Mouse (Mus musculus) liver, embryonic 12.5 days (tissue): ENCODE results near the gene Ppp1r26. TPM values are rescaled to one million over a fixed set of nuclear protein-coding genes. Genes with fewer than 3 reads are reported as not detected.

Source experiments
- ATAC-seq: fragments of 200-750 bp; cut with Nextera tagmentation; 2 replicates; pipeline ENCODE4 v1.8.0; 2017; ENCODE audit warnings: moderate number of reproducible peaks, mild to moderate bottlenecking, moderate library complexity
- H3K27ac ChIP-seq: fragments of 300-500 bp; sonication (generic); 2 replicates; pipeline ENCODE4 v1.5.1; 2016; ENCODE audit warnings: mild to moderate bottlenecking
- H3K27me3 ChIP-seq: fragments of 300-500 bp; sonication (generic); replicated peaks from 2 replicates; pipeline ENCODE4 v1.6.1; 2016; ENCODE audit warnings: mild to moderate bottlenecking, moderate library complexity
- H3K36me3 ChIP-seq: fragments of 300-500 bp; sonication (generic); 2 replicates; pipeline ENCODE4 v1.6.1; 2016; ENCODE audit warnings: mild to moderate bottlenecking, moderate library complexity
- H3K4me1 ChIP-seq: fragments of 300-500 bp; sonication (generic); 2 replicates; pipeline ENCODE4 v1.6.1; 2016
- H3K4me2 ChIP-seq: fragments of 300-500 bp; sonication (generic); 2 replicates; pipeline ENCODE4 v1.6.1; 2016; ENCODE audit warnings: mild to moderate bottlenecking, moderate library complexity
- H3K4me3 ChIP-seq: fragments of 300-500 bp; sonication (generic); 2 replicates; pipeline ENCODE4 v1.5.1; 2016; ENCODE audit warnings: mild to moderate bottlenecking, moderate library complexity
- H3K9ac ChIP-seq: fragments of 300-500 bp; sonication (generic); 2 replicates; pipeline ENCODE4 v1.6.1; 2016; ENCODE audit warnings: mild to moderate bottlenecking, moderate library complexity
- H3K9me3 ChIP-seq: fragments of 300-500 bp; sonication (generic); replicated peaks from 2 replicates; pipeline ENCODE4 v1.6.1; 2016; ENCODE audit warnings: mild to moderate bottlenecking, moderate library complexity
- WGBS: fragments of 180-500 bp; shearing (Covaris S2); methylation state at CpG from one replicate; pipeline ENCODE4 v1.1.7; 2016; ENCODE audit not compliant: insufficient replicate concordance; 5-methylcytosine and 5-hydroxymethylcytosine counted together
- polyA plus RNA-seq: library from polyadenylated mRNA; unstranded; fragments of >200 nt; fragmentation: Nextera tagmentation; extraction: Ambion mirVana; gene quantifications from 2 replicates; pipeline ENCODE4 v1.2.1, GENCODE M21; 2016

Ppp1r26 gene
- polyA plus RNA-seq = 0.37 and 0.42 TPM in 2 replicates

GRCm38 (mm10) chr2:28446515-28447314, at the start of gene Ppp1r26:
TSS of gene Ppp1r26 (plus strand) at chr2:28446800.
- Histone ChIP-seq H3K4me2 (peak within 1 kb of the TSS; percentile 72), H3K9ac (peak within 1 kb of the TSS; percentile 56), H3K4me3 (peak within 1 kb of the TSS; percentile 56), H3K9me3 (no peaks in the 10 kb centered on the region), H3K27me3 (peaks cover 66% of the 10 kb centered on the region), H3K36me3 (no peaks in the 10 kb centered on the region), H3K4me1 (0 out of 2 replicates have a peak, but pooled peaks cover 5% of the 10 kb centered on the region), H3K27ac (no peak within 1 kb of the TSS)
- ATAC-seq = no peak
- 2% methylated on average over 91 of the region's 118 CpGs for WGBS

GRCm38 (mm10) chr2:28396928-28397327, 49.7 kb upstream of the Ppp1r26 start:
- ATAC-seq = no peak
- H3K9ac ChIP-seq = no peak overlapping the region
- H3K36me3 ChIP-seq = no peaks in the 10 kb centered on the region
- H3K4me1 ChIP-seq = no peaks in the 10 kb centered on the region; the same call in 1 of the 2 replicates
- no peak overlapping the region for H3K27ac ChIP-seq
- no peak overlapping the region for H3K4me2 ChIP-seq
- 33% methylated on average over 2 of the region's 2 CpGs for WGBS
- no peak overlapping the region for H3K4me3 ChIP-seq
- peaks cover 14% of the 10 kb centered on the region; the same call in 1 of the 2 replicates for H3K27me3 ChIP-seq
- no peaks in the 10 kb centered on the region for H3K9me3 ChIP-seq

GRCm38 (mm10) chr2:28397417-28398119, 49.0 kb upstream of the Ppp1r26 start:
- 46% methylated on average over 4 of the region's 4 CpGs for WGBS
- H3K36me3 ChIP-seq = no peaks in the 10 kb centered on the region

GRCm38 (mm10) chr2:28401647-28402046, 45.0 kb upstream of the Ppp1r26 start:
- Histone ChIP-seq H3K4me2 (no peak overlapping the region), H3K9me3 (no peaks in the 10 kb centered on the region), H3K4me1 (no peaks in the 10 kb centered on the region; the same call in 1 of the 2 replicates), H3K36me3 (no peaks in the 10 kb centered on the region), H3K27me3 (peaks cover 26% of the 10 kb centered on the region), H3K9ac (no peak overlapping the region), H3K4me3 (no peak overlapping the region), H3K27ac (no peak overlapping the region)
- no peak for ATAC-seq
- 22% methylated on average over 11 of the region's 11 CpGs for WGBS

More at GRCm38 (mm10) chr2:28397417-28398119, 49.0 kb upstream of the Ppp1r26 start:
- no peak overlapping the region for H3K4me3 ChIP-seq
- peaks cover 20% of the 10 kb centered on the region for H3K27me3 ChIP-seq
- ATAC-seq = no peak
- no peaks in the 10 kb centered on the region; the same call in 1 of the 2 replicates for H3K4me1 ChIP-seq
- H3K9me3 ChIP-seq = no peaks in the 10 kb centered on the region
- H3K27ac ChIP-seq = no peak overlapping the region
- H3K9ac ChIP-seq = no peak overlapping the region
- no peak overlapping the region for H3K4me2 ChIP-seq

DNA sequence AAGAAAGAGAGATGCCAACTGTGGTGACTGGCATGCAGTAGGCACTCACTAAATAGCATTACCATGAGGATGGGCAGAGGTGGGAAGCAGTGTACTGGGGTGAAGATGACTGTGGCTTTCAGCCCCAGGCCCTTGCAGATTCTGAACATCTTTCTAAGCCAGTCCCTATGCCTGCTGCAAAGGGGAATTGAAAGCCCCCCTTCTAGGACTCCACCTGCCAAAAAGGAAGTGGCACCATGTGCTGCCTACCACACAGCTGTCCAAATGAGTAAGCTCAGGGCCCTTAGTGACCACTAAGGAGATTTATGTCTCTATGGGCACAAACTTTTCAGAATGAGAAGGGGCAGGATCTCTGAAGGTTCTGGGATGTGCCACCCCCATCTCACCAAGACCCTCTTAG, 44.5 kb upstream of the Ppp1r26 start:
- H3K36me3 ChIP-seq = no peaks in the 10 kb centered on the region
- no peak overlapping the region for H3K27ac ChIP-seq
- no peak overlapping the region for H3K4me3 ChIP-seq
- peaks cover 26% of the 10 kb centered on the region for H3K27me3 ChIP-seq
- no peak overlapping the region for H3K4me2 ChIP-seq
- H3K9ac ChIP-seq = no peak overlapping the region
- no peaks in the 10 kb centered on the region for H3K9me3 ChIP-seq
- ATAC-seq = no peak
- no peaks in the 10 kb centered on the region; the same call in 1 of the 2 replicates for H3K4me1 ChIP-seq

DNA sequence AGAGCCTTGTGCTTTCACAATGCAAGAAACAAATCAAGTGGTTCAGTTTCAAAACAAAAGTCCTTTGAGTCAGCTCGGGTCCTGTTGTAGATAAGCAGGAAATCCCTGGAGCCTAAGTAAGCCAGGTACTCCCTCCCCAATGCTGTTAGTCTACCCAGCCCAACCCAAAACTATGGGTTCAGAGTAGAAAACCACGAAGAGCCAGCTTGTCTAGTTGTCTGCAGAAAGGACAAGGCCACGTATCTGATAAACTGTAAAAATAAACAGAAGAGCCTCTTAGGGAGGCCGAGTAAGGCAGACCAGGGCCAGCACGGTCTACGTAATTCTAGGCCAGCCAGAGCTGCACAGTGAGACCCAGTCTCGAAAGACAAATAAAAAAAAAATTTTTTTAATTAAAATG, 38.8 kb upstream of the Ppp1r26 start:
- H3K4me1 ChIP-seq = no peaks in the 10 kb centered on the region
- H3K36me3 ChIP-seq = no peaks in the 10 kb centered on the region
- no peaks in the 10 kb centered on the region for H3K9me3 ChIP-seq
- H3K9ac ChIP-seq = no peak overlapping the region
- no peak for ATAC-seq
- H3K27me3 ChIP-seq = 0 out of 2 replicates have a peak, but pooled peaks cover 4% of the 10 kb centered on the region
- WGBS = 40% methylated on average over 7 of the region's 7 CpGs
- no peak overlapping the region for H3K4me2 ChIP-seq
- H3K27ac ChIP-seq = no peak overlapping the region
- H3K4me3 ChIP-seq = no peak overlapping the region

GRCm38 (mm10) chr2:28409144-28409543, 37.5 kb upstream of the Ppp1r26 start:
- no peak overlapping the region for H3K4me2 ChIP-seq
- WGBS = 68% methylated on average over 4 of the region's 4 CpGs

DNA sequence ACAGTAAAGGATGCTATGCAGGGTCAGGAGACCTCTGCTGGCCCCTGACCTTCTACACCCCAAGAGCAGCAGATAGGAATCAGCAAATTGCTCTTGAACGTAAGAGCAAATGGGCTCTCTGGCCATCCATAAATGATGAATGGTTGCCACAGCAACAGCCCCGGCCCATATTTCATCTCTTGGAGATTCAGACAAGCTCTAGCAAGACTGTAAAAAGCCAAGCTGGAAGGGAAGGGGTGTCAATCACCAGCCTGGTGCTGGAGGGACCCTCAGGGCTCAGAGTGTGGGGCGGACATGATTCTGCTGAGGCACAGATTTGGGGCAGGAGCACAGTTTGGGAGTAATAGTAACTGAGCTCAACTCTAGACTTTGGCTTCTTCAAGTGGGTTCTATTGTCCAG, 37.0 kb upstream of the Ppp1r26 start:
- no peak overlapping the region for H3K4me3 ChIP-seq
- H3K27ac ChIP-seq = no peak overlapping the region
- ATAC-seq = no peak
- 60% methylated on average over 3 of the region's 3 CpGs for WGBS
- no peak overlapping the region for H3K4me2 ChIP-seq
- H3K9ac ChIP-seq = no peak overlapping the region
- no peaks in the 10 kb centered on the region for H3K9me3 ChIP-seq
- no peaks in the 10 kb centered on the region for H3K36me3 ChIP-seq
- no peaks in the 10 kb centered on the region for H3K4me1 ChIP-seq
- no peaks in the 10 kb centered on the region for H3K27me3 ChIP-seq

More at GRCm38 (mm10) chr2:28409144-28409543, 37.5 kb upstream of the Ppp1r26 start:
- Histone ChIP-seq H3K9ac (no peak overlapping the region), H3K4me1 (no peaks in the 10 kb centered on the region), H3K4me3 (no peak overlapping the region), H3K27ac (no peak overlapping the region), H3K9me3 (no peaks in the 10 kb centered on the region), H3K27me3 (no peaks in the 10 kb centered on the region), H3K36me3 (no peaks in the 10 kb centered on the region)
- no peak for ATAC-seq

- WGBS = 57% methylated on average over 6 of the region's 6 CpGs
- H3K27me3 ChIP-seq = no peaks in the 10 kb centered on the region
- H3K4me3 ChIP-seq = no peak overlapping the region
- no peak overlapping the region for H3K4me2 ChIP-seq
- no peaks in the 10 kb centered on the region for H3K36me3 ChIP-seq
- H3K9ac ChIP-seq = no peak overlapping the region
- H3K27ac ChIP-seq = no peak overlapping the region
- no peaks in the 10 kb centered on the region for H3K9me3 ChIP-seq
- no peak for ATAC-seq
- no peaks in the 10 kb centered on the region for H3K4me1 ChIP-seq
Observed at GRCm38 (mm10) chr2:28412936-28413335, 33.7 kb upstream of the Ppp1r26 start.

GRCm38 (mm10) chr2:28414116-28414756, 32.4 kb upstream of the Ppp1r26 start:
- WGBS = 67% methylated on average over 5 of the region's 5 CpGs
- H3K36me3 ChIP-seq = no peaks in the 10 kb centered on the region
- no peak overlapping the region for H3K4me2 ChIP-seq
- H3K27me3 ChIP-seq = no peaks in the 10 kb centered on the region; the same call in 1 of the 2 replicates
- H3K4me1 ChIP-seq = no peaks in the 10 kb centered on the region
- H3K4me3 ChIP-seq = no peak overlapping the region
- no peak overlapping the region for H3K27ac ChIP-seq
- H3K9me3 ChIP-seq = no peaks in the 10 kb centered on the region
- ATAC-seq = no peak
- H3K9ac ChIP-seq = no peak overlapping the region

GRCm38 (mm10) chr2:28414757-28415137, 31.9 kb upstream of the Ppp1r26 start:
- H3K9ac ChIP-seq = no peak overlapping the region
- WGBS = 62% methylated on average over 5 of the region's 5 CpGs

More at GRCm38 (mm10) chr2:28414757-28415137, 31.9 kb upstream of the Ppp1r26 start:
- ATAC-seq = no peak
- Histone ChIP-seq H3K9me3 (no peaks in the 10 kb centered on the region), H3K4me2 (no peak overlapping the region), H3K4me3 (no peak overlapping the region), H3K4me1 (no peaks in the 10 kb centered on the region), H3K36me3 (no peaks in the 10 kb centered on the region), H3K27ac (no peak overlapping the region), H3K27me3 (no peaks in the 10 kb centered on the region; the same call in 1 of the 2 replicates)
